Mouse (Mus musculus) testis, adult 2 months (tissue): ENCODE measurements around the gene Slc25a35. TPM values are rescaled to one million over a fixed set of nuclear protein-coding genes. Genes with fewer than 3 reads are reported as not detected.

Experiments
- H3K27ac ChIP-seq: fragments of 200-500 bp; 2 replicates; pipeline ENCODE4 v1.5.1; 2012; ENCODE audit warnings: low read depth, low read length; ENCODE audit not compliant: control insufficient read depth, insufficient read depth
- H3K27me3 ChIP-seq: fragments of 200-500 bp; 2 replicates; pipeline ENCODE4 v1.6.1; 2012; ENCODE audit warnings: mild to moderate bottlenecking, low read length, moderate library complexity; ENCODE audit not compliant: control insufficient read depth, insufficient read depth
- H3K36me3 ChIP-seq: fragments of 200-500 bp; 2 replicates; pipeline ENCODE4 v1.6.1; 2012; ENCODE audit warnings: mild to moderate bottlenecking, low read length; ENCODE audit not compliant: control insufficient read depth, insufficient read depth
- H3K4me1 ChIP-seq: fragments of 200-500 bp; 2 replicates; pipeline ENCODE4 v1.6.1; 2012; ENCODE audit warnings: low read length; ENCODE audit not compliant: control insufficient read depth, insufficient read depth
- H3K4me3 ChIP-seq: fragments of 200-500 bp; 2 replicates; pipeline ENCODE4 v1.5.1; 2012; ENCODE audit warnings: low read depth, mild to moderate bottlenecking, low read length, moderate library complexity, mixed read lengths; ENCODE audit not compliant: control insufficient read depth
- CTCF ChIP-seq: fragments of 200-500 bp; IDR thresholded peaks from 2 replicates; pipeline ENCODE4 v1.5.1; 2012; ENCODE audit warnings: low read depth, mild to moderate bottlenecking, inconsistent platforms, low read length, moderate library complexity; ENCODE audit not compliant: control insufficient read depth, insufficient read depth, insufficient replicate concordance
- POLR2A ChIP-seq: fragments of 200-500 bp; IDR thresholded peaks from 2 replicates; pipeline ENCODE4 v1.6.1; 2012; ENCODE audit warnings: low read depth, mild to moderate bottlenecking, inconsistent platforms, low read length, moderate library complexity; ENCODE audit not compliant: control insufficient read depth
- polyA plus RNA-seq: library from polyadenylated mRNA; depleted of rRNA; stranded (reverse); fragments of >200 nt; gene quantifications from 2 replicates; pipeline ENCODE4 v1.2.3, GENCODE M21; 2012

Gene Slc25a35
- polyA plus RNA-seq, 1 experiment: 56.4 TPM

- TF ChIP-seq CTCF (no peak), POLR2A (peak; percentile 54; the same call in 1 of the 2 replicates)
- H3K36me3 ChIP-seq: no peaks in the 10 kb centered on the region
These were observed 28.3 kb upstream of the Slc25a35 start for GRCm38 (mm10) chr11:68939451-68940304.

GRCm38 (mm10) chr11:68940516-68940915, 27.4 kb upstream of the Slc25a35 start:
- H3K36me3 ChIP-seq: no peaks in the 10 kb centered on the region
- no peaks in the 10 kb centered on the region for H3K27me3 ChIP-seq
- peaks cover 14% of the 10 kb centered on the region for H3K4me1 ChIP-seq
- no peak overlapping the region for H3K4me3 ChIP-seq
- TF ChIP-seq CTCF (no peak), POLR2A (no peak)
- no peak overlapping the region for H3K27ac ChIP-seq

More at GRCm38 (mm10) chr11:68939451-68940304, 28.3 kb upstream of the Slc25a35 start:
- H3K27me3 ChIP-seq: no peaks in the 10 kb centered on the region
- H3K4me1 ChIP-seq: peaks cover 14% of the 10 kb centered on the region
- peak overlapping the region; percentile 67 for H3K4me3 ChIP-seq
- H3K27ac ChIP-seq: 0 out of 2 replicates have a peak overlapping the region, but pooled peaks have one; percentile 56

- Histone ChIP-seq H3K4me1 (peaks cover 18% of the 10 kb centered on the region), H3K27me3 (no peaks in the 10 kb centered on the region), H3K36me3 (no peaks in the 10 kb centered on the region), H3K4me3 (peak overlapping the region; percentile 84), H3K27ac (no peak overlapping the region)
- TF ChIP-seq CTCF: no peak
These were observed 25.2 kb upstream of the Slc25a35 start for GRCm38 (mm10) chr11:68942731-68943130.

- TF ChIP-seq CTCF: no peak
- no peak for TF ChIP-seq POLR2A
- Histone ChIP-seq H3K4me3 (no peak overlapping the region), H3K4me1 (peaks cover 16% of the 10 kb centered on the region), H3K27ac (no peak overlapping the region), H3K36me3 (no peaks in the 10 kb centered on the region), H3K27me3 (no peaks in the 10 kb centered on the region)
These were observed 22.7 kb upstream of the Slc25a35 start for GRCm38 (mm10) chr11:68945245-68945644.

GRCm38 (mm10) chr11:68946001-68946400, 21.9 kb upstream of the Slc25a35 start:
- Histone ChIP-seq H3K36me3 (no peaks in the 10 kb centered on the region), H3K4me3 (no peak overlapping the region), H3K4me1 (peaks cover 15% of the 10 kb centered on the region), H3K27ac (no peak overlapping the region), H3K27me3 (no peaks in the 10 kb centered on the region)
- TF ChIP-seq CTCF (no peak), POLR2A (no peak)

GRCm38 (mm10) chr11:68946806-68947440, 21.0 kb upstream of the Slc25a35 start:
- H3K4me1 ChIP-seq: peaks cover 15% of the 10 kb centered on the region
- H3K36me3 ChIP-seq: no peaks in the 10 kb centered on the region
- H3K4me3 ChIP-seq: no peak overlapping the region
- no peaks in the 10 kb centered on the region for H3K27me3 ChIP-seq
- no peak overlapping the region for H3K27ac ChIP-seq
- TF ChIP-seq CTCF (no peak), POLR2A (no peak)

- Histone ChIP-seq H3K27ac (no peak overlapping the region), H3K4me3 (no peak overlapping the region), H3K4me1 (peaks cover 15% of the 10 kb centered on the region), H3K36me3 (no peaks in the 10 kb centered on the region), H3K27me3 (no peaks in the 10 kb centered on the region)
- no peak for TF ChIP-seq POLR2A
- no peak for TF ChIP-seq CTCF
These were observed 20.4 kb upstream of the Slc25a35 start for GRCm38 (mm10) chr11:68947542-68947993.
